Mouse (Mus musculus) 3T3-L1 (cell line): ENCODE measurements around the gene Taar7f.
"Not testable (repeated sequence)": the region's sequence is repeated elsewhere in the genome, so short reads cannot be mapped to it uniquely, and the experiment has no call there.

Experiments used
- DNase-seq: peaks from one replicate; pipeline ENCODE4 v3.0.0-alpha.2; 2015; ENCODE audit warnings: low read depth, low spot score

Taar7f gene

DNA sequence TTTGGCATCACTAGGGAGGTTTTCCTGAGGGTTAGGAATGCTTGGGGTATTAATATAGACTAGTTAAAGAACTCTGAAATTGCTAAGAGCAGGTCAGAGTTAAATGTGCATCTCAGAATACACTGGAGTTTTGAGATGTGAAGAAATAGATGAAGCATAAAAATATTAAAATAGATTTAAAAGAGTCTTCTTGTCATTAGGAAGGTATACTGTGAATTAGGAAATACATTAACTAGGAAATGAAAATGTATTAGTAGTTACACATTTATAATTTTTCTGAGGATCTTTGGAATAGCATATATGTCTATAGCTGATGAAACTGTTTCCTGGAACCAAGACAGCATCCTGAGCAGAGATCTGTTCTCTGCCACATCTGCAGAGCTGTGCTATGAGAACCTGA is at the start of gene Taar7f:
TSS of gene Taar7f (plus strand) at position 301 of the 400 bp plus-strand sequence.
- DNase-seq = no peak

DNA sequence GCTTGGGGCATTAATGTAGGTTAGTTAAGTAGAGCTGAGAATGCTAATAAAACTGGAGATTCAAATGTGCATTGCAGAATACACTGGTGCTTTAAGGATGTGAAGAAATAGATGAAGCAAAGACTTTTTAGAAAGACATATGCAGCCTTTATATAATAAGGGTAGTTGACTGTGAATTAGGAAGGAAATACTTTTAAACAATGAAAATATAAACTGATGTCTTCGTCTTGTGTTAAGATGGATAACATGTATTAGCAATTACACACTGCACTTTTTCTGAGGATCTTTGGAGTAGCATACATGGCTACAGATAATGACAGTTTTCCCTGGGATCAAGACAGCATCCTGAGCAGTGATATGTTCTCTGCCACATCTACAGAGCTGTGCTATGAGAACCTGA is 49.7 kb upstream of the Taar7f start, which contains the start of gene Taar7b:
TSS of gene Taar7b (plus strand) at position 301 of the 400 bp plus-strand sequence.
- DNase-seq = no peak

DNA sequence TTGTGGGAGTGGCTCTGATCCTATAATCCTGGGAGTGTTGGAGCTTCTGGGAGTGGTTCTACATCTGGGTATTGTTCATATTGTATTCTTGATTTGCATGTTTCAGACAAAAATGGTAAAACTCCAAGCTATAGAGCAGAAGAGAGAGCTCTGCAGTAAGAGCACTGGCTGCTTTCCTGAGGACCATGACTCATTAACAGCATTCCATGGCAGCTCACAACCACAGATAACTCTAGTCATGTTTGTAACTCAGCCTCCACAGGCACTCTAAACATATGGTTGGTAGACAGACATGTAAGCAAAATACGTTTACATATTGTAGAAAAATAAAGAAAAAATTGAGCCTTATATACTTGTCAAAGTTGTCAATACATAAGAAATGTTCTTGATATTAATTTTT is 42.9 kb upstream of the Taar7f start:
- peak; percentile 61 for DNase-seq

DNA sequence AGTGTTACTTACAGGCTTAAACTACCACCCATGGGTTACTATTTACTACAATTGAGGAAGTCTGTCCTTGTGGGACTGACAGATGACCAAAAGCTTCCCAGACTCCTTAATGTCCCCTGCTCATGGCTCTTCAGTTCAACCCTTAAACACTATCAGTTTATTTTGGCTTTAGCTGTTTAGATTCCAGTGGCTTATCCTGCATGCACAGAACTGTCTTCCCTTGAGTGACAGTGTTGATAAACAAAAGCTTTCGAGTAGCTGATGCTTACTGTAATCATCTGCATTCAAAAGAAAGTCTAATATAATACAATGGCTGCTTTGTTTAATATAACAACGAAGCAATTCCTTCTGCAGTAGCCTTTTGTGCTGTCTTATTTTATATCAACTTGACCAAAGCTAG is 42.3 kb upstream of the Taar7f start:
- no peak for DNase-seq

DNA sequence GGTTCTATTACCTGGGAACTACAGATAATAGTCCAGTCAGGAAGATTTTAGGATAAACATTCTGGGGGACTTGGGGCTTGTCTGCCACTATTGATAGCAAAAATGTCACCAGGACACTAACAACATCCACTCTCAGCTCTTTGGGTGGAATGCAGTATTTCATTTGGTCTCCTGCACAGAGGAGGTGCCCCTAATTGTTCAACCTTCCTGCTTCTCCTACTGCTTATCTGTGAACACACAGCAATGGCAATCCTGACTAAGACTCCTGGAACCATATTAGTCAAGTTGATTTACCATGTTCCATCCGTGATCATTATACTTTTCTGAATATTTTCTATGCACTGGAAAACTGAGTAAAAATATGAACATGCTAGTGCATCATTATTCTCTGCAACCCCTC is 41.2 kb upstream of the Taar7f start:
- no peak for DNase-seq

DNA sequence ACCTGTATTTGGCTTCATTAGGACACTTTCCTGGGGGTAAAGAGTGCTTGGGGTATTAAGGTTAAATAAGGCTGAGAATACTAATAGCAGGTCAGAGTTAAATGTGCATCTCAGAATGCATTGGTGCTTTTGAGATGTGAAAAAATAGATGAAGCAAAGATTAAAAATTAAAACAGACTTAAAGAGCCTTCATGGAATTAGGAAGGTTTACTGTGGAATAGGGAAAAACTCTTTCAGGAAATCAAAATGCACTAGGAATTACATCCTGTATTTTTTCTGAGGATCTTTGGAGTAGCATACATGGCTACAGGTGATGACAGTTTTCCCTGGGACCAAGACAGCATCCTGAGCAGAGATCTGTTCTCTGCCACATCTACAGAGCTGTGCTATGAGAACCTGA is 22.4 kb upstream of the Taar7f start, which contains the start of gene Taar7d:
TSS of gene Taar7d (plus strand) at position 301 of the 400 bp plus-strand sequence.
- no peak for DNase-seq

DNA sequence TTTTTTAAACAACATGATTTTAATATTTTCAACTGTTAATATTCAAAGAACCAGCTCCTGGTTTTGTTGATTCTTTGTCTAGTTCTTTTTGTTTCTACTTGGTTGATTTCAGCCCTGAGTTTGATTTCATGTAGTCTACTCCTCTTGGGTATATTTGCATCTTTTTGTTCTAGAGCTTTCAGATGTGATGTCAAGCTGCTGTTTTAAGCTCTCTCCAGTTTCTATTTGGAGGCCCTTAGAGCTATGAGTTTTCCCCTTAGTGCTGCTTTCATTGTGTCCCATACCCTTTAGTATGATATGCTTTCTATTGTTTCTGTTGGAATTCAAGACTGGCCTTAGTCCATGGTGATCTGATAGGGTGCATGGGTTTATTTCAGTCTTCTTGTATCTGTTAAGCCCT is 18.0 kb upstream of the Taar7f start:
- DNase-seq = no peak

DNA sequence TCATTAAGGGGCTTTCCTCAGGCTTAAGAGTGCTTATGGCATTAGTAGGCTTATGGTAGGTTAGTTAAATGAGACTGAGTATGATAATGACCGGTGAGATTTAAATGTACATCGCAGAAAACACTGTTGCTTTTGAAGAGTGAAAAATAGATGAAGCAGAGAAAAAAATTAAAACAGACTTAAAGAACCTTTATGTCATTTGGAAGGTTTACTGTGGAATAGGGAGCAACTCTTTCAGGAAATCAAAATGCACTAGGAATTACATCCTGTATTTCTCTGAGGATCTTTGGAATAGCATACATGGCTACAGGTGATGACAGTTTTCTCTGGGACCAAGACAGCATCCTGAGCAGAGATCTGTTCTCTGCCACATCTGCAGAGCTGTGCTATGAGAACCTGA is 12.0 kb upstream of the Taar7f start, which contains the start of gene Taar7e:
TSS of gene Taar7e (plus strand) at position 301 of the 400 bp plus-strand sequence.
- no peak for DNase-seq

DNA sequence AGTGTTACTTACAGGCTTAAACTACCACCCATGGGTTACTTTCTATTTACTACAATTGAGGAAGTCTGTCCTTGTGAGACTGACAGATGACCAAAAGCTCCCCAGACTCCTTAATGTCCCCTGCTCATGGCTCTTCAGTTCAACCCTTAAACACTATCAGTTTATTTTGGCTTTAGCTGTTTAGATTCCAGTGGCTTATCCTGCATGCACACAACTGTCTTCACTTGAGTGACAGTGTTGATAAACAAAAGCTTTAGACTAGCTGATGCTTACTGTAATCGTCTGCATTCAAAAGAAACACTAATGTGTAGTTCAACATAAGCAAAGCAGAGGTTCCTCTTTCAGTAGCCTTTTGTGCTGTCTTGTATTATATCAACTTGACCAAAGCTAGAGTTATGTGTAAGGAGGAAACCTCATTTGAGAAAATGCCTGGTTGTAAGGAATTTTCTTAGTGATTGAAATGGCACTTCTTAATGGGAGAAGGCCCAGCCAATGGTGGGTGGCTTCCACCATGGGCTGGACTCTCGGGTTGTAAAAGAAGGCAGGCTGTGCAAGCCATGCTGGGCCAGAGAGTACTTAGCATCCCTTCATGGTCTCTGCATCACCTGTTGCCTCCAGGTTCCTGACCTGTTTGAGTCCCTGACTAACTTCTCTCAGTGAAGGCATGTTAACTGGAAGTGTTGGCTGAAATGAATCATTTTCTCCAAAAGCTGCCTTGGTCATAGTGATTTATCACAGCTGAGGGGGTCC is 9.0 kb upstream of the Taar7f start:
- DNase-seq = no peak

DNA sequence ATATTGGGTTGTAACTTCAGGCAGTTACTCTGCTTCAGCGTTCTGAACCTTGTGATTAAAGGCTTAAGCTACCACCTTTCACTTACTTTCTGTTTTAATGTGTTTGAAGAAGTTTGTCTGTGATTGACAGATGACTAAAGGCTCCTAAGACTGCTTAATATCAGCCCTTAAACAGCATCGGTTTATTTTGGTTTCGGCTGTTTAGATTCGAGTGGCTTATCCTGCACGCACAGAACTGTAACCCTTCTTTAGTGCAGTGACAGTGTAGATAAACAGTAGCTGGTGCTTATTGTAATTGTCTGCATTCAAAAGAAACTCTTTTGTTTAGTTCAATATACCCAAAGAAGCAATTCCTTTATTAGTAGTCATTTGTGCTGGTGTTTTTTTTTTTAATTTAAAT is 2.7 kb downstream of the Taar7f start:
- DNase-seq = no peak

DNA sequence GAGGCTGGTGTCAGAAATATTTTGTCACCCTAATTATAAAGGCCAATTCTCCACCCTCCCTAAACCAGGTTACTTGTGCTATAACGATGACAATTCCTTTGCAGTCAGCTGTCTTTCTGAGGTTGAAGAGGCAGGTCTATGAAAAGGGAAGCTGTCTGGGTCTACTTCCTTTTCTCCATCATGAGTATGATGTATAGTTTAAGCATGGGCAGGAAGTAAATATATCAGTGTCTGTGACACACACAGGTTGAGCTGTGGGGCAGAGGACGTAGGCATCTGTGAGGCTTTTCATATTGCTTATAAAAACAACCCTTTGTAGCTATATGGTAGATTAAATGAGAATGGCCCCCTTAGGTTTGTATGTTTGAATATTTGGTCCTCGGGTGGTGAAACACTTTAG is 9.7 kb downstream of the Taar7f start:
- DNase-seq = no peak

DNA sequence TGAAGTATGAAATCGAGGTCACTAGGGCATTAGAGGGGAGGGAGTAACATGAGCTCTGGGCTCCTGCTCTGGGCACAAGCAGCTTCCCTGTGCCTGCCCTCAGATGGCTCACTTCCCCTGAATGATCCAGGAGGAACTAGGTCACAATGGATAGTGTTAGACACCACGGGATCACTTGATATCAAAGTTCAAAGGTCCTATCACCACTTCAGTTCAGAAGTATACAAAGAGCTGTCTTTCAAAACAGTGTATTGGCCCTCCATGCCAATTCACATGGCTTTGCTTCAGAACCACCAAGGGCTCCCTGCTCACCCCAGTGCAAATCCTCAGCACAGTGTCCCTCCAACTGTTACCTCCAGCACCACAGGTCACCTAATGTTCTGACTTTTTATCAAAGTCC is 25.4 kb downstream of the Taar7f start:
- not testable (repeated sequence) for DNase-seq

DNA sequence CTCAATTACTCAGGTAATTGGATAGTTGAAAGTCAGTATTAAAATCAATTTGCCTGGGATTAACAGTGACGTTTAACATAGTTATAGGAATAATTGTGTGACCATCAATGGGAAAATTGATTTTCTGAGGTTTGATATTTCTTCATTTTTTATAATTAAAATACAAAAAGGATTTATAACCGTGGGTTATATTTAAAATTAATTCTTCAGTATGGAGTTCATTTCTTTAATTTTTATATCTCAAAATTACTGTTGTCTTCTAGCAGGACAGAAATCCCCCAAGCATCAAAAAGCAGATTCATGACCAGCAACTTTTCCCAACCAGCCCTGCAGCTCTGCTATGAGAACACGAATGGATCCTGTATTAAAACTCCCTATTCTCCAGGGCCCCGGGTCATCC is 26.9 kb downstream of the Taar7f start, which contains the start of gene Taar8a:
TSS of gene Taar8a (plus strand) at position 301 of the 400 bp plus-strand sequence.
- DNase-seq = not testable (repeated sequence)

DNA sequence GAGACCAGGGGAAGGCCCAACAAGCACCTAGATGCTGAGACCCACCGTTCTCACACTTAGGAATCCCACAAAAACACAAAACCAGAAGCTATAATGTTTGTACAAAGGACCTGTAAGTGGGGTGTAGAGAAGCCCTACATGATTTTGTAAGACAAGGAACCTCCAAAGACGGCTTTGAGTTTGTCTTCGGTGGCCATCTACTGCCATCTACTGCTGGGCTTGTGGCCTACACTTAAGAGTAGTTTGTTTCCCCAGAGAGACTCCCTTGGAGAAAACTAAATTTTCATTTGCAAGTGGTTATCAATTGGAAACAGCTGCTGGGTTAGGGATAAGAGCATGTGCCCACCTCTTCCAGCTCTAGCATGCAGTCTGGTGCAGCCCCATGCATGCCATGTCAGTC is 30.9 kb downstream of the Taar7f start:
- DNase-seq = peak; percentile 60

DNA sequence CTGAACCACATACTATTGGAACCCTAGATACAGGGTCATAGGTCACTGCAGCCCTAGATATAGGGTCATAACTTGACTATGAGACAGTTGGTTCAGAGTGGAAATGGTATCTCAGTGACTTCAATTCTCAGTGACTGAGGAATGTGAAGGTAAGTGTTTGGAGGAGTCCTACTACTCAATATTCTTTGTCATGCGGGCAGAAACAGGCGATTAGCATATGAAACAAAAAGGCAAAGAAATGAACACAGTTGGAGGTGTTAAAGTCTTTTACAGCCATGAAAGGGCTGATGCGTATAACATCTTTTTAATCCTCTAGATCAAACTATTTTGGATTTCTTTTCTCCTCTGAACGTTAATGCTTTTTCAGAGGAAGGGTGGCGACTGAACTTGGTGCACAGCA is 36.6 kb downstream of the Taar7f start:
- DNase-seq = no peak

DNA sequence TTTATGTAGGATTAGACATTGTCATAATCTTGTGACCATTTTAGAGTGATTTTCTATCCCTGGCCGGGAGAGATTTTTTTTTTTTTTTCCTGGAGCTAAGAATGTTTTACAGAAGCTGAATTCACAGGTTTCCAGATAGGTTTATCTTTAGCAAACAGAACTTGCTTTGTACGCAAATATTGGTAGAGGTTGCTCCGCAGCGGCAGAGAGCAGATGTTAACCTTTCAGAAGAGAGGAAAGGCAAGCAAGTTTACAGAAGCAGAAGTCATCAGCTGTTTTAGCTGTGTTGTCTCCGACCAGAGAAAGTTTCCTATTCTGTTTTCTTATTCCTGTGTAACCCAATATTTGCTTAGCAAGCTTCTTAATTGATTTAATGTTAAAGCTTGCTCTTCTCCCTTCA is 37.2 kb downstream of the Taar7f start:
- no peak for DNase-seq

DNA sequence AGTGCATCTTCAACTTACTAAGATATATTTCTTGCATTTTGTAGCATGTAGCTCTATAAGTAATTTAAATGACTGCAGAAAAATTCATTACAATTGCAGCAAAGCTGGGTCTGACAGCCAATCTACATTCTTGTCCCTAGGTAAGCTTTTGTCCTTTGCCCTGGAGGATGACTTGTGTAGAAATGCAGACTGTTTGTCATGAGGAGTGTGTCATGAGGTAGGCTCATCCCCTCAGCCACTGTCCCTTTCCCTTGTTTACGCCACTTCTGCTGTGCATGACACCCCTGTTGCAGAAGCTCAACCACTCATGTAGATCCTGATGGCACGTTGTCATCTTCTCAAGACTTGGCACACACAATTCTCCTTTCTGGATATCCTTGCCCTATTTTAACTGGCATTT is 37.9 kb downstream of the Taar7f start:
- DNase-seq = no peak

DNA sequence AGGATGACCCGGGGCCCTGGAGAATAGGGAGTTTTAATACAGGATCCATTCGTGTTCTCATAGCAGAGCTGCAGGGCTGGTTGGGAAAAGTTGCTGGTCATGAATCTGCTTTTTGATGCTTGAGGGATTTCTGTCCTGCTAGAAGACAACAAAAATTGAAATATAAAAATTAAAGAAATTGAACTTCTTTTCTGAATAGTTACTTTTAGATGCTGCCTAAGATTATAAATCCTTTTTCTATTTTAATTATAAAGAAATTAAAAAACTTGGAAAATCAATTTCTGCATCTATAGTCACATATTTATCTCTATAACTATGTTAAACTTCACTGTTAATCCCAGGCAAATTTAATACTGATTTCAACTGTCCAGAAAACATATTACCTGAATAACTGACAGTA is 42.9 kb downstream of the Taar7f start, which contains the start of gene Taar8b:
TSS of gene Taar8b (minus strand) at position 101 of the 400 bp plus-strand sequence.
- DNase-seq = no peak

DNA sequence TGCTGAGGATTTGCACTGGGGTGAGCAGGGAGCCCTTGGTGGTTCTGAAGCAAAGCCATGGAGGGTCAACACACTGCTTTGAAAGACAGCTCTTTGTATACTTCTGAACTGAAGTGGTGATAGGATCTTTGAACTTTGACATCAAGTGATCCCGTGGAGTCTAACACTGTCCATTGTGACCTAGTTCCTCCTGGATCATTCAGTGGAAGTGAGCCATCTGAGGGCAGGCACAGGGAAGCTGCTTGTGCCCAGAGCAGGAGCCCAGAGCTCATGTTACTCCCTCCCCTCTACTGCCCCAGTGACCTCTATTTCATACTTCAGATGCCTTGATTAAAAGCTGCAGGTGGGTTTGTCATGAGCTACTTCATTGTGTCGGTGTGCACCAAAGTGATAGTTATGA is 47.7 kb downstream of the Taar7f start:
- DNase-seq = not testable (repeated sequence)
